Mouse (Mus musculus): ENCODE results near the gene Upp2. TPM values are rescaled to one million over a fixed set of nuclear protein-coding genes. Genes with fewer than 3 reads are reported as not detected.

Upp2 gene
- total and polyA plus RNA-seq, 2 experiments from 2014 or later: 10.8 to 12.6 TPM

GRCm38 (mm10) chr2:58589637-58590036 is 22.5 kb downstream of the Upp2 start:
- 64% methylated on average over 4 of the region's 4 CpGs for WGBS
- Histone ChIP-seq H3K27ac (ENCODE audit: low read depth, low read length) (no peak overlapping the region), H3K4me2 (ENCODE audit: low read depth) (no peak overlapping the region), H3K4me1 (ENCODE audit: insufficient read depth) (0 out of 2 replicates have a peak, but pooled peaks cover 6% of the 10 kb centered on the region), H3K9ac (no peak overlapping the region), H3K9me3 (ENCODE audit: low read length) (no peaks in the 10 kb centered on the region), H3K36me3 (ENCODE audit: insufficient read depth) (no peaks in the 10 kb centered on the region), H3K27me3 (ENCODE audit: insufficient read depth, low read length) (no peaks in the 10 kb centered on the region), H3K4me3 (ENCODE audit: low read depth, low read length) (no peak overlapping the region)
- no peak for TF ChIP-seq CTCF (IDR thresholded peaks at IDR 0.05; ENCODE audit: low read depth)
- DNase-seq: no peak
- no peak for ATAC-seq

- Histone ChIP-seq H3K9me3 (ENCODE audit: low read length) (no peaks in the 10 kb centered on the region), H3K9ac (no peak overlapping the region), H3K36me3 (ENCODE audit: insufficient read depth) (no peaks in the 10 kb centered on the region), H3K27me3 (ENCODE audit: insufficient read depth, low read length) (no peaks in the 10 kb centered on the region), H3K27ac (ENCODE audit: low read depth, low read length) (no peak overlapping the region), H3K4me3 (ENCODE audit: low read depth, low read length) (no peak overlapping the region), H3K4me2 (ENCODE audit: low read depth) (no peak overlapping the region), H3K4me1 (ENCODE audit: insufficient read depth) (0 out of 2 replicates have a peak, but pooled peaks cover 6% of the 10 kb centered on the region)
- no peak for TF ChIP-seq CTCF (IDR thresholded peaks at IDR 0.05; ENCODE audit: low read depth)
- ATAC-seq: no peak
- WGBS: 90% methylated on average over 1 of the region's 1 CpGs
- no peak for DNase-seq
Observed at GRCm38 (mm10) chr2:58590055-58590454, 23.0 kb downstream of the Upp2 start.

GRCm38 (mm10) chr2:58595350-58595749 is 28.3 kb downstream of the Upp2 start:
- H3K36me3 ChIP-seq (ENCODE audit: insufficient read depth): no peaks in the 10 kb centered on the region
- no peaks in the 10 kb centered on the region for H3K9me3 ChIP-seq (ENCODE audit: low read length)
- H3K27me3 ChIP-seq (ENCODE audit: insufficient read depth, low read length): no peaks in the 10 kb centered on the region
- 68% methylated on average over 9 of the region's 9 CpGs for WGBS
- H3K27ac ChIP-seq (ENCODE audit: low read depth, low read length): peak overlapping the region; percentile 62; the same call in 1 of the 2 replicates
- no peak overlapping the region for H3K4me3 ChIP-seq (ENCODE audit: low read depth, low read length)
- no peak for TF ChIP-seq CTCF (IDR thresholded peaks at IDR 0.05; ENCODE audit: low read depth)
- H3K4me2 ChIP-seq (ENCODE audit: low read depth): no peak overlapping the region
- DNase-seq (no peak), ATAC-seq (no peak)
- H3K9ac ChIP-seq: no peak overlapping the region
- H3K4me1 ChIP-seq (ENCODE audit: insufficient read depth): no peaks in the 10 kb centered on the region

GRCm38 (mm10) chr2:58596774-58597342 is 29.8 kb downstream of the Upp2 start:
- no peak overlapping the region for H3K9ac ChIP-seq
- no peak overlapping the region for H3K4me3 ChIP-seq (ENCODE audit: low read depth, low read length)
- DNase-seq: peak; percentile 53
- no peaks in the 10 kb centered on the region for H3K4me1 ChIP-seq (ENCODE audit: insufficient read depth)
- ATAC-seq: peak; percentile 61
- no peak overlapping the region for H3K4me2 ChIP-seq (ENCODE audit: low read depth)
- WGBS: 41% methylated on average over 17 of the region's 17 CpGs
- H3K9me3 ChIP-seq (ENCODE audit: low read length): no peaks in the 10 kb centered on the region
- H3K36me3 ChIP-seq (ENCODE audit: insufficient read depth): no peaks in the 10 kb centered on the region
- no peaks in the 10 kb centered on the region for H3K27me3 ChIP-seq (ENCODE audit: insufficient read depth, low read length)
- TF ChIP-seq CTCF (IDR thresholded peaks at IDR 0.05; ENCODE audit: low read depth): no peak
- no peak overlapping the region for H3K27ac ChIP-seq (ENCODE audit: low read depth, low read length)

- no peak for DNase-seq
- 0 out of 2 replicates have a peak, but pooled peaks cover 3% of the 10 kb centered on the region for H3K9me3 ChIP-seq (ENCODE audit: low read length)
- no peak for TF ChIP-seq CTCF (IDR thresholded peaks at IDR 0.05; ENCODE audit: low read depth)
- H3K4me3 ChIP-seq (ENCODE audit: low read depth, low read length): no peak overlapping the region
- no peaks in the 10 kb centered on the region for H3K27me3 ChIP-seq (ENCODE audit: insufficient read depth, low read length)
- no peak for ATAC-seq
- no peak overlapping the region for H3K9ac ChIP-seq
- H3K4me1 ChIP-seq (ENCODE audit: insufficient read depth): no peaks in the 10 kb centered on the region
- no peak overlapping the region for H3K27ac ChIP-seq (ENCODE audit: low read depth, low read length)
- no peaks in the 10 kb centered on the region for H3K36me3 ChIP-seq (ENCODE audit: insufficient read depth)
- H3K4me2 ChIP-seq (ENCODE audit: low read depth): no peak overlapping the region
- 92% methylated on average over 3 of the region's 3 CpGs for WGBS
Observed at GRCm38 (mm10) chr2:58597556-58597955, 30.5 kb downstream of the Upp2 start.

- no peak overlapping the region for H3K4me3 ChIP-seq (ENCODE audit: low read depth, low read length)
- H3K9ac ChIP-seq: no peak overlapping the region
- H3K4me2 ChIP-seq (ENCODE audit: low read depth): no peak overlapping the region
- WGBS: 92% methylated on average over 6 of the region's 6 CpGs
- H3K4me1 ChIP-seq (ENCODE audit: insufficient read depth): no peaks in the 10 kb centered on the region
- no peaks in the 10 kb centered on the region for H3K27me3 ChIP-seq (ENCODE audit: insufficient read depth, low read length)
- DNase-seq (no peak), ATAC-seq (no peak)
- no peak for TF ChIP-seq CTCF (IDR thresholded peaks at IDR 0.05; ENCODE audit: low read depth)
- no peak overlapping the region for H3K27ac ChIP-seq (ENCODE audit: low read depth, low read length)
- H3K36me3 ChIP-seq (ENCODE audit: insufficient read depth): no peaks in the 10 kb centered on the region
- H3K9me3 ChIP-seq (ENCODE audit: low read length): 0 out of 2 replicates have a peak, but pooled peaks cover 3% of the 10 kb centered on the region
Observed at GRCm38 (mm10) chr2:58599639-58600038, 32.5 kb downstream of the Upp2 start.

- Histone ChIP-seq H3K4me2 (ENCODE audit: low read depth) (no peak overlapping the region), H3K9me3 (ENCODE audit: low read length) (0 out of 2 replicates have a peak, but pooled peaks cover 3% of the 10 kb centered on the region), H3K4me3 (ENCODE audit: low read depth, low read length) (no peak overlapping the region), H3K9ac (no peak overlapping the region), H3K27ac (ENCODE audit: low read depth, low read length) (no peak overlapping the region), H3K27me3 (ENCODE audit: insufficient read depth, low read length) (no peaks in the 10 kb centered on the region), H3K36me3 (ENCODE audit: insufficient read depth) (no peaks in the 10 kb centered on the region), H3K4me1 (ENCODE audit: insufficient read depth) (no peaks in the 10 kb centered on the region)
- TF ChIP-seq CTCF (IDR thresholded peaks at IDR 0.05; ENCODE audit: low read depth): no peak
- DNase-seq: no peak
- ATAC-seq: no peak
- WGBS: 85% methylated on average over 4 of the region's 4 CpGs
Observed at GRCm38 (mm10) chr2:58601382-58601781, 34.3 kb downstream of the Upp2 start.

Data from forebrain, postnatal 0 days (tissue).